Mouse (Mus musculus) heart, postnatal 25 days (tissue): ENCODE data around the gene Ccl9. TPM values are rescaled to one million over a fixed set of nuclear protein-coding genes. Genes with fewer than 3 reads are reported as not detected.

ENCODE experiments used
- DNase-seq: peaks from one replicate; pipeline ENCODE4 v3.0.0; 2022; ENCODE audit warnings: low spot score
- intact Hi-C: fragments of 180-260 bp; cut with DNase I; formaldehyde crosslinking; loops from one replicate; pipeline ENCODE4 v1.15.1; 2025
- total RNA-seq, 2 experiments: library from RNA; stranded (reverse); gene quantifications; 2 replicates each; pipeline ENCODE4 v1.2.3; 2021

Gene Ccl9
- total RNA-seq = 10 to 100 TPM in 1 of 2 experiments, 1 to 10 TPM in 1; 7.0 to 11.7 TPM

DNA sequence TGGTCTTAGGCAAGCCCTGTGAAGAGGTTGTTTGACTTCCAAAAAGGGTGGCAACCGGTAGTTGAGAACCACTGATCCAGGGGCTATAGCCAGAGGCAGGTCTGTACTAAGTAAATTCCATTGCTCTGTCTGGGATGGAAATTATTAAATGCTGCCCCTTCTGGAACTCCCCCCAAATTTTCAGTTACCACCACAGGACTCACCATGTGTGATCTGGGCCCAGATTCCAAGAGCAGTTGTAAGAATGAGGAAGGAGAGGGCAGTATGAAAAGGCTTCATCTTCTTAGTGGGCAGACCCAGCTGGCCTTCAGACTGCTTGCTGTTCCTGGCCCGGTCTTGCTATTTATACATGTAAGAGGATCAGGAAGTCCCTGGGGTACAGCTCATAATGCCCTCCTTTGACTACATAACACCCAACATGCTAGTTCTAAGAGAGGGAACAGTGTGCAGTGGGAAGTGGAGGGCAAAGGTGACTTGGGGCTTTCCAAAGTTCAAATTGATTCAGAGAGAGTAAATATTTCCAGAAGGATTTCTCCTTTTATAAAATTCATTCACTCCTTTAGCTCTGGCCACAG, at the start of gene Ccl9:
Gene Ccl9 (minus strand): TSS at position 451 of the 575 bp plus-strand sequence.
- DNase-seq = no peak
- intact Hi-C loops = no loop called here

DNA sequence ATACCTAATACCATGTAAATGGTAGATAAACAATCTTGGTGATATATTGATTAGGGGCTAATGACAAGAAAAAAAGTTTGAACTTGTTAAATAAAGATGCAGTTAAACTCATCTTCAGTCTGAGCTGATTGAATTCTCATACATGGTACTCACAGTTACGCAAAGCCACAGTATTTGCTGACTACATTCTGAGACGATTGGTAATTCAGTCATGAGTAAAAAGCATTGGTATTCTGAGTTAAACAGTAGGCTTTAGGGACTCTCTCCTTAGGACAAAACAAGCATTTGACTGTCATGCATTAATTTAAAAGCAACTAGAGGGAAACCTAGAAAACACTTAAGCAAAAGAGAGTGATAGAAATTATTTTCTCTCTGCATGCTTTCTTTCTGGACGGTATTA, 45.1 kb upstream of the Ccl9 start:
- intact Hi-C loops = no loop called here
- DNase-seq = no peak

DNA sequence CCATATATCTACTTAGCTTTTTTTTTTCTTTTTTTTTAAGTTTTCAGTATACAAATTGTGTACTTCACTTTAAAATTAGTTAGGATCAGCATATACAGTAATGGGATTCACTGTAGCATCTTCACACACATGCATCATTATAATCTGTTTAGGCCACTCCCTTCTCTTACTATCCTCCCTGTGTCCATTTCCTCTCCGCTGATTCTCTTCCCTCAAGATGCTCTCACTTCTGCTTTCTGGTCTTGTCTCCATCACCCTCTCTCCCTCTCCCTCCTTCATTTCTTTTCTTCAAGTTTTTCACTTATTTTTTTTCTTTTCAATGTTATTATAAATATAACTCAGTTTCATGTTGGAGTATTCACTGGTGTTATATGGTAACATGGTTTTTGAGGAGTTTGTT, 40.6 kb upstream of the Ccl9 start:
- DNase-seq = no peak
- intact Hi-C loops = no loop called here

DNA sequence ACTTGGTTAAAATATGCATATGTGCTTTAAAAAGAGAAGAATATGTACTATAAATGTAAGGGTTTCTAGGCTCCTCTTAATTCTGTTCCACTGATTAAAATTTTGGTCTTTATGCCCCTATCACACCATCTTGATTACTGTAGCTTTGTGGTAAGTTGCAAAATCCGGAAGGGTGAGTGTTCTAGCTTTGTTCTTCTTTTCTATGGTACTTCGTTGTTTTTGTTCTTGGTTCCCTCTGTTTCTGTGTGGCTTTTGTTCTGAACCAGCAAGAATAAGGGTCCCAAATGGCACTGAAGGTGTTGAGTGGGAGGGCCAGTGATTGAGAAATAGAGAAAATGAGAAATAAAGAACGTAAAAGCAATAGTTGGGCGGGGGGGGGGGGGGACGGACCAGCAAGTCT, 39.8 kb upstream of the Ccl9 start:
- intact Hi-C loops = no loop called here
- DNase-seq = no peak

DNA sequence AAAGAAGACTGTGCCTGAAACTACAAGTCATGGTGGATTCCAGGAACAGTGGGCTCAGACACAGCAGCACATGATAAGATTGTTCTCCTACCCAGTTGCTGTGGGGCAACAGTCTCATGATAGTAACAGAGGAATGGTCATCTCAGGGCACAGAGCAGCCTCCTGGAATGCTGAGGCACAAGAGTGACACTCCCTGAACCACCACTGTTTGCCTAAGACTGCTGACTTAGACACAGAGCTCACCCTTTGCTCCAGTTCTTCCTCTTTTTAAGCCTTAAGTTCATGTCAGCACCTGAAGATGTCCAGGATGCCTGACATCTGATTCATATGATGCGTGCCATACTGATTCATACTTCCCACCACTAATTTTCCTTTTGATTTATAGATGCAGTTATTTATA, 38.1 kb upstream of the Ccl9 start:
- intact Hi-C loops = no loop called here
- no peak for DNase-seq

DNA sequence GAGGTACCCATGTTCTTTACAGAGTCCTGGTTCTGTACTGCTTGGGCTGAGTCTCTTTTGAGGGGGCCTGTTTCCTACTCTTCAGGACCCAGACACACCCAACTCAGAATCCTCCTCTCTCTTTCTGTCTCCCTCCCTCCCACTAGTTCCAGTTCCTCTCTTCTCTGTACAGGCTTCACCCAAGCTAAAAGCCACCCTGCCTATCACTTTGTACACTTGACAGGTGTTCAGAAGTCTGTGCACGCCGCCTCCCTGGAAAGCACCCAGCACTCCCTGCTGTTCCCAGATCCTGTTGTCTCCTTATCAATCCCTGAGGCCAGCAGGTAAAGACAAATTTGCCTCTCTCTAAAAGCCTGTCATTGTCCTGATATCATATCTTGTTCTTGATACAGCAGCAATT, 32.5 kb upstream of the Ccl9 start:
- no peak for DNase-seq
- intact Hi-C loops = no loop called here

DNA sequence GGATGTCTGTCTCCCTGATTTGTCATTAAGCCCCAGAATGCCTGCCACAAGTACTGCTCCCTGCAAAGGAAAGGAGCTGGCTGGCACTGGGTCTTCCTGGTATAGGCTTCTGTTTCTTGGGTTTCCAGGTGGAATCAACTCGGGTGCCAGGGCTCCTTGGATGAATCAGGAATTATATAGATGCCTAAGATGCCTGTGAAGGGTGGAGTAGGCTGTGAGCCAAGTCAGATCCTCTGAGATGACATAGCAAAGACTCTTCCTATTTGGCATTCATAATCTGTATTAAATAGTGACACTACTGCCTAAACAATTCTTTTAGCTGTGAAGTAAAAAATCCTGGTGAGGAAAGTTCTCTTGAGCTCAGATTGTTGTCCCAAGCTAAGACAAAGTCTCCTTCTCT, 28.0 kb upstream of the Ccl9 start:
- no peak for DNase-seq
- intact Hi-C loops = no loop called here

DNA sequence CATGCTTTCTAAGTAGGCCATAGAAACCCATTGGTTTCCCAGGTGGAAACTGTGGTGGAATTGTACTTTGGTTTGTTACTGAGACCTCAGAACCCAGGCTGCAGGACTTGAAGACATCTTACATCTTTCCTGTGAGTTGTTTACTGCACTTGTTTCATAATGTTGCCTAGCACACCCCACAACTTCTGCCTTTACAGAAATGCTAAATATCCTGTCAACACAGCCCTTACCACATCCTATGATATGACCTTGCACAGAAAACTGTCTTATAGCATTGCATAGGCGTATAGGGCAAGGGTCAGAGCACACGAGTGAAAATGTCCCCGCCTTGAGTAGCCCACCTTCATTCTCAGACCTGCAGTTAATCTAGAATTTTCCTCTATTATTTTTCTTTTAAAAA, 27.1 kb upstream of the Ccl9 start:
- intact Hi-C loops = no loop called here
- DNase-seq = no peak

DNA sequence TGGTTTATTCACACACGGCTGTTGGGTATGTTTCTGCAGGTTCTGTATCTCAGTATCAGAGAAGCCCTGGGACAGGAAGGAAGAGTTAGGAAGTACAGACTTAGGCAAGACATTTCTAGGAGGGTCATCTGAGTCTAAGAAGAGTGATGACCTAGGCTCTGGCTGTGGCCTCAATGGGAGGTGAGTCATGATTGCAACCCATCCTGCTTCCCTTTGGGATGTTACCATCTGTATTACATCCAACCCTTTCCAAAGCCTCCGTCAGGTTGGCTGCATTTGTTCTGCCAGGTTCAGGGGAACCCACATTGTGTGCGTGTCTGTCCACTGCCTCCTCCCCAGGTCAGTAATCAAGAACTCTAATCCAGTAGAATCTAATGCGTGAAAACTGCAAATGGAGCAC, 26.3 kb upstream of the Ccl9 start:
- DNase-seq = no peak
- intact Hi-C loops = no loop called here

DNA sequence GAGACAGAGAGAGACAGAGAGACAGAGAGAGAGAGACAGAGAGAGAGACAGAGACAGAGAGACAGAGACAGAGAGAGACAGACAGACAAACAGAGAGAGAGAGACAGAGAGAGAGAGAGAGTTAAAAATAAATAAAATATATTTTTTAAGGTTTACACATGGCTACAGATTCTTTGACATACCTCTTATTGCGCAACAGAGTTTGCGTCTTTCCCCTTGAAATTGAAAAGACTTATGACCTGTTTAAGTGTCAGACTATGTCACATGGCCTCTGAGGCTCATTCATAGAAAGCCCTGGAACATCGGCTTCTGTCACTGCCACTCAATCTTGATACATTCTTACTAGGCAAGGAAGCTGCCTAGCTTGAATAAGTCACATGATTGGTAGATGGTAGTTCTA, 25.0 kb upstream of the Ccl9 start:
- intact Hi-C loops = no loop called here
- no peak for DNase-seq

DNA sequence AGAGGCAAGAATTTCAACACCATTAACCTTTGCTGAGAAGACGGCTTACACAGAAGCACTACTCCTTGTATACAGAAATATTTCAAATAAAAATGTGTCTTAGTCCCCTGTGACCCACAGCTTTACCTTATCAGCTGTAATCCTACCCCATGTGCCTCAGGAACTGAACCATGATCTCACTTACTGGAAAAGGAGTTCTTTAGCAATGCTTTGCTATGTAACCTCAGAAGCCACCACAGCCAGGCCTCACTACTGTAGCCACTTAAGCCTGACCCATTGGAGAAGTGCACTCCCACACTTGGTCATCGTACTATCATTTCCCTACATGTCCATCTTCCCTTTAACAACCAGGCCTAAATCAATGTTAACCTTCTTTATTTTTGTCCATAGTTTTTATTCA, 22.1 kb upstream of the Ccl9 start:
- intact Hi-C loops = no loop called here
- no peak for DNase-seq

DNA sequence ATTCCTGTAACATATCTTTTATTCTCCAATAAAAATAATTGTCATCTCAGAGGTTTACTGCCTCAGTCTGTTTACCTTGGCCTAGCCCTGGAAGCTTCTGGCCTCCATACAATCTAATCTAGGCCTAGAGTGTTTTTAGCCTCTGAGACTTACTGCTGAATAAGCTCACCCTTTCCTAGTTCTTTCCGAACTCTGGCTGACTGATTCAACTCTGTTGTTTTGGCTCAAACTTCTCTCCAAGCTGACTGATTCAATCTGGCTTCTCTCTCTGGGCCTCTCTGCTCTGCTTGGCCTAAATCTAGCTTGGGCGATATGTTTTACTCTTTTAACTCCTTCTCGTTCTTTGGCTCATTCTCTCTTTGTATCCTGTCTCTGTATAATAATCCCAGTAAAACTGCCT, 20.6 kb upstream of the Ccl9 start:
- DNase-seq = no peak
- intact Hi-C loops = no loop called here

DNA sequence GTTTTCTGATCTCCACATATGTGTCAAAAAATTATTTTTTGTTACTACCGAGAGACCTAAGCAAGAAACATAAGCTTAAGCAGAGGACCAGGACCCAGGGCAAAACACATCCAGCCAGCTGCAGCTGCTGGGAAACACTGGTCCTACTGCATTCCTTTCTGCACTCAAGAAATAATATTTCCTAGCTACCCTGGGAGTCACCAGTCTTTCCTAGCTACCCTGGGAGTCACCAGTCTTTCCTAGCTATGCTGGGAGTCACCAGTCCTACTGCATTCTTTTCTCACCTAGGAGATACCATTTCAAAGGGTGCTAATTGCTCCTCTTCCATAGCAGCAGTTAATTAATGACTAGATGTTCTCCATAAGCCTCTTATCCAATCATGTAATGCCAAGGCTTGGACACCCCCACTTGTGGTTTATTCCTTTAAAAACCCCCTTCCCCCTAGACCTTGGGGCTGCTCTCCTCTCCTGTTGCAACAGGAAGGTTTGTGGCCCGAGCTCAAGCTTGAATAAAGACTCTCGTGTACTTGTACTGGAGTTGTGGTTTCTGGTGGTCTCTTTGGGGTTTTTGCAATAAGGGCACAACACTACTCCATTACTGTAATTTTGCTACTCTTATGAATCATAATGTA, 19.9 kb upstream of the Ccl9 start:
- no peak for DNase-seq
- intact Hi-C loops = no loop called here

DNA sequence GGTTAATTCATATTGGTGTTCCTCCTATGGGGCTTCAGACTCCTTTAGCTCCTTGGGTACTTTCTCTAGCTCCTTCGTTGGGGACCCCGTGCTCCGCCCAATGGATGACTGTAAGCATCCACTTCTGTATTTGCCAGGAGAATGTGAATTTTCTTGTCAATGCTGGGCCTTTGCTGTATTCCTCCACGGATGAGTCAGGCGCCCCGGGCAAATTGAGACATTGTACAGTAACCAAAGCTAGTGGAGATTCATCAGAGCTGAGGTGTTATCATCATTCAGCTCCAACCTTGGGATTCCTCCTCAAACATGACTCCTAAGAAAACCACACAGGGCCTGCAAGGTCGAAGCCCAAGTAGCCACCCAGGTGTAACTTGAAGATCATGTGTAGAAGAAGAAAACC, 19.4 kb upstream of the Ccl9 start:
- intact Hi-C loops = no loop called here
- no peak for DNase-seq

DNA sequence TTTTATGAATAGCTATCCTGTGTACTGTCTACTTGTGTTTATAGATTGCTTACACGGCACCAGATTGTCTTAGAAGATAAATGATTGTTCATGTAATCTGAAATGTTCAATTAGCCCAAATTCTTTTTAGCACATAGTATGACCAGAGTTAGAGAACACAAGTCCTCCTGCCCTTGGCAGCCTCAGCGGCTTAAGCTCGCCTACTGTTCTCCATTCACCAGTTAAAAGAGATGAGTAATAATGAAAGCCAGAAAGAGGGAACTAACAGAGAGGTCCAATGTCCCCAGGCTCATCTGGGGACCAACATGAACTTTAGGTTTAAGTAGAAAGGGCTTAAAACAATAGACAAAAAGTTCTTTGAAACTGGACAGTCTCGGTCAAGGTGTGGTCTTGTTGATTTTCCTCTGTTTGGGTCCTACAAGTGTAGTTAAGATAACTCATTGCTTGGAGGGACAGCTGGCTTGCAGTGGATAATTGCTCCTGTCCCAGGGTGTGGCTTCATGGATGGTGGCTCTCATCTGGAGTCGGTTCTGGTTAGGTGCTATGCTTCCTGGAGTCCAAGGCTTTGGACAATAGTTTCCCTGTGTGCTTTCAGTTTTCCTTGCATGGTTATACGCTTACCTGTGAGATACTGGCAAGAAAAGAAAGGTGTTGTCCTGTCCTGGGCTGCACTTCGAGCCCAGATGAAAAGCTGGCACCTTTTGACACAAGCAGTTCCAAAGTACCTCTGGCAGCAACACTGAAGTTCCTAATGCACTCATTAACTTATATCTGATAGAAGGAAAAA, 17.4 kb upstream of the Ccl9 start:
- intact Hi-C loops = no loop called here
- DNase-seq = no peak

DNA sequence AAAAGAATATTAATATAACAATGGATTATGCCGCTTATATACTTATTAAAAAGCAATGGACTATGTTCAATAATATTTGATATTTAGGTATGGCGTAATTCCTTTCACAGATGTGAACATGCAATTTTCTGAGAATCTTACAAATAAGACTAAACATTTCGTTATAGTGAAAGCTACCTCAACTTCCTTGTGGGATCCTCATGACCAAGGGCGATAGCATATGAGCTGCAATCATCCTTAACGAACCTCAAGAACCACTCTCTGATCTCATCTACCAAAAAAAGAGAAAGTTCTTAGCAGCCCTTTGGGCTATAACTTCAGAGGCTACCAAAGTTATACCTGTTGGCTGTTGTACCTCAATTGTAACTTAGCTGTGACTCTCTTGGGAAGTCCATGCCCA, 15.0 kb upstream of the Ccl9 start:
- intact Hi-C loops = no loop called here
- DNase-seq = no peak

DNA sequence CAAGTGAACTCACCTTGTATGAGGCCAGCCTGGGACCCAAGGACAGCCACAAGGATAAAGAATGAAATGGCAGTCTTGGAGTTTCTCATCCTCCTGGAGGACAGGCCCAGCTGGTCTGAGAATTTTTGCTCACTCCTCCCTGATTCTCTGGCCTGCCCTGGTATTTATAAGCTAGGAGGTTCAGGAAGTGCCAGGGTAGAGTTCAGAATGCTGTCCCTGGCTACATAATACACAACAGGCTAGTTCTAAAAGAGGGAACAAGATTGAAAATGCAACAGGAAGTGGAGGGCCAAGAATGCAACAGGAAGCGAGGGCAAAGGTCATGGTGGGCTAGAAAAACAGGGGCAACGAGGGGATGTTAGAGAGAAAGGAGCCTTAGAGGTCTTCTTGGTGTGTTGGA, 14.4 kb upstream of the Ccl9 start, which contains the start of gene Ccl6:
Gene Ccl6 (minus strand): TSS at position 235 of the 400 bp plus-strand sequence.
- intact Hi-C loops = no loop called here
- DNase-seq = no peak

DNA sequence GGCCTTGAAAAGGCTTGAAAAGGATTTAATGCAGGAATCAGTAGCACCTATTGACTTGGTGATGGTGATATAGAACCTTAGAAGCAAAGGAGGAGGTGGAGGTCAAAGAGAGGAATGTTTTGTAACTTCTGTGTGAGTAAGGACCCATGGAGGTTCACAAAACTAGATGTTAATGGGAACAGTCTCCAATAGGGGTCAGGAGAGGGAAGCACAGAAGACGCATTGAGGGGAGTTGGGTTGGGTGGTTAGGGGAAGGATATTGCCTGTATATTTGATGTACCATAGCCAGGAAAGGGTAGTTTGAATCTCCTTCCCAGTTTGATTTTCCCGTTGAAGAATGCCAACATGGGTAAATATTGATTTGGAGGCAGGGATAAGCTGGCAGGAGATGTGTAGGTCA, 5.8 kb upstream of the Ccl9 start:
- no peak for DNase-seq
- intact Hi-C loops = no loop called here

DNA sequence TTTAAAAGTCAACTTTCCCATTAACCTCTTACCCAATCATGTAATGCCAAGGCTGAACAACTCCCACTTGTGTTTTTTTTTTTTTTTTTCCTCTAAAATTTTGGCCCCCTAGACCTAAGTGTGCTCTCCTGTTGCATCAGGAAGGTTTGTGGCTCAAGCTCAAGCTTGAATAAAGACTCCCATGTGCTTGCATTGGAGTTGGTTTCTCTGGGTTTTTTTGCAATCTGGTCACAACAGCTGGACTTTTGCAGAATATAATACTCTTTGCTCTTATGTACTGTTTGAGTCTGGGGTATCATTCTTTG, 5.0 kb upstream of the Ccl9 start:
- intact Hi-C loops = no loop called here
- no peak for DNase-seq

DNA sequence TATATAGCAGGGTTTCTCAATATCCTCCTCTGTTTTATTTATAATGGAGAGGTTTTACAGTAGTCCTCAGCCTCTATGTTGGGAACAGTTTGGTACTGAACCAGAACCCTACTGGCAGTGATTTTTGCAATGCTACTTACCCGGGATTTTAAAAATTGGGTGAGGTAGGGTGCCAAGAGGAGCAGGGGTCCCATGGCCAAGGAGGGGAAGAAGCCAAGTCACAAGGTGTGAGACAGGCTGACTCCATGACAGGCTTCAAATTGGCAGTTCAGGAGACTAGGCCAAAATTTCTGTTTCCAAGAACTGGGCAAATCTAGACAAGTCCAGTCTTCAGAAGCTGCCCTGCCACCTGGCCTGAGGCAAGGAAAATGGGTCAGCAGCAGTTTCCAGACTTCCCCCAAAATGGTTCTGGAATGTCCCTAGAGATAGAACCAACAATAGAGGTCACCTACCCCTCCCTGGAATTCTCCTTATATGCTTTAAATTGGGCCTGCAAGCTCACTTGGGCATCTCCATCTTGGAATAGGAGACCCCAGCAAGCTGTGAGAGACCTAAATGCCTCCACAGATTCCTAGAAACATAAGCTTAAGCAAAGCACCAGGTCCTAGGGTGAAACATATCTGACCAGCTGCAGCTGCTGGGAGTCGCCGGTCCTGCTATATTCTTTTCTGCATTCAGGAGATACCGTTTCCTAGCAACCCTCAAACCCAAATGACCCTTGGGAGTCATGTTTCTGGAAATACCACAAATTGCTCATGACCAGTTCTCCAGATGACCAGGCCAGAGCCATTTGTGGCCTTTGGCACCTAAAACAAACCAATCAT, 4.4 kb upstream of the Ccl9 start:
- peak; percentile 9 for DNase-seq
- intact Hi-C loops = no loop called here
